16 mouse cellular contexts compared by ENCODE assay signal in the genomic region with DNA sequence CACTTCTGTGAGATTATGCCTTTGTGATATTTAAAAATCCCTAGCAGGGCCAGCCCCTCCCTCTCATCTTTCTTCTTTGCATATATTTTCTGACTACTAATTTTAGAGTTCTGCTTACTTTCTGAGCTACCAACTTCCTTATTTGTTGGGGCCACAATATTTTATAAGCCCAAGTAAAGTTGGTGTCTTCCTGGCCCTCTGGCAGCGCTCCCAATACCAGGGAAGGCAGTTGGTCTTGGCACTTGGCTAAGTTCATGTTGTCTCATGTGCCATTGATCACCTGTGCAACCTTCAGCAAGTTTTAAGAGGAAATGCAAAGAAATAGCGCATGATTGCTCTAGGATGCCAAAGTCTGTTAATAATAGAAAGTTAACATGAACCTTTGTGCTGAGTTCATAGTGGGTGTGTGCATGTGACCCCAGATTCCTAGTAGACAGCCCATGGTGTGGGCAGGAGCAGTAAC. TPM values are rescaled to one million over a fixed set of nuclear protein-coding genes. Genes with fewer than 3 reads are reported as not detected.
DNase-seq lines count a peak whose midpoint lies in the region; ATAC-seq and TF ChIP-seq lines count a peak whose summit lies in the region.
"Had no signal": no experiment of that assay in that cellular context is flagged by ENCODE, and none has a peak within 500 bp of the region (broad histone marks: within the 10 kb centered on the region; RNA-seq: fewer than 3 reads in every experiment).

No protein-coding gene starts in this region.

- no peak overlapping the region for H3K4me2 ChIP-seq in intestine, embryonic 16.5 days (ENCODE audit: low read depth, low read length)
- no peak overlapping the region for H3K4me2 ChIP-seq in stomach, postnatal 0 days (replicated peaks; ENCODE audit: low read depth)
- H3K4me2 ChIP-seq: forebrain, embryonic 13.5 days; liver, embryonic 13.5 days had no signal

- H3K4me3 ChIP-seq in spleen, adult 2 months (ENCODE audit: extremely low read depth, insufficient read depth, insufficient read length), result no peak overlapping the region; the same call in 1 of the 2 replicates
- no peak overlapping the region for H3K4me3 ChIP-seq in intestine, embryonic 16.5 days (ENCODE audit: low read length)
- no peak overlapping the region for H3K4me3 ChIP-seq in stomach, postnatal 0 days (ENCODE audit: low read depth, low read length)
- H3K4me3 ChIP-seq: forebrain, embryonic 13.5 days; heart, embryonic 10.5 days; liver, embryonic 13.5 days had no signal

- 41% methylated on average over 2 of the region's 2 CpGs for WGBS in spleen, adult 2 months
- 90% methylated on average over 2 of the region's 2 CpGs for WGBS in intestine, embryonic 16.5 days
- 79% methylated on average over 2 of the region's 2 CpGs for WGBS in stomach, postnatal 0 days

- peak; percentile 26 to 27 for DNase-seq in spleen, adult 2 months (ENCODE audit: low read depth in 1 of 2, low spot score in 2 of 2)
- no peak for DNase-seq in spleen, postnatal 10 days (ENCODE audit: low spot score in 2 of 2)
- peak; percentile 80 to 82 for DNase-seq in kidney, postnatal 36 days
- peak; percentile 26 for DNase-seq in stomach, postnatal 0 days (ENCODE audit: low spot score)
- no peak for DNase-seq in layer of hippocampus, adult 11-12 months (ENCODE audit: low spot score)
- no peak for DNase-seq in right cerebral cortex, adult 2 months (ENCODE audit: low spot score in 2 of 2)
- DNase-seq in embryo, embryonic 9.5 days (ENCODE audit: extremely low spot score), result no peak
- DNase-seq: adrenal gland, adult 2 months; cerebellum, postnatal 25 days; heart, postnatal 36 days; liver, embryonic 13.5 days; right cerebral cortex, postnatal 4 days had no signal

- H3K27me3 ChIP-seq in spleen, adult 2 months (ENCODE audit: control insufficient read depth, insufficient read depth, low read length), result no peaks in the 10 kb centered on the region
- H3K27me3 ChIP-seq in intestine, embryonic 16.5 days (replicated peaks; ENCODE audit: control insufficient read depth, insufficient read depth, low read length), result no peaks in the 10 kb centered on the region
- H3K27me3 ChIP-seq in stomach, postnatal 0 days (ENCODE audit: control insufficient read depth, insufficient read depth, low read length), result no peaks in the 10 kb centered on the region
- H3K27me3 ChIP-seq: forebrain, embryonic 13.5 days; liver, embryonic 13.5 days; Patski had no signal

- peaks cover 34% of the 10 kb centered on the region for H3K4me1 ChIP-seq in spleen, adult 2 months (ENCODE audit: control insufficient read depth, insufficient read depth, insufficient read length)
- H3K4me1 ChIP-seq in intestine, embryonic 16.5 days (ENCODE audit: control insufficient read depth, insufficient read depth, low read length), result peaks cover 12% of the 10 kb centered on the region
- H3K4me1 ChIP-seq in stomach, postnatal 0 days (replicated peaks; ENCODE audit: control insufficient read depth, insufficient read depth), result no peaks in the 10 kb centered on the region
- H3K4me1 ChIP-seq: forebrain, embryonic 13.5 days had no signal

- no peak for TF ChIP-seq POLR2A in spleen, adult 2 months (IDR thresholded peaks at IDR 0.05; ENCODE audit: low read depth, low read length)

- H3K27ac ChIP-seq in spleen, adult 2 months (ENCODE audit: insufficient read depth, low read length), result peak overlapping the region; percentile 95
- peak overlapping the region; percentile 73 for H3K27ac ChIP-seq in intestine, embryonic 16.5 days (ENCODE audit: low read length)
- peak overlapping the region; percentile 67 for H3K27ac ChIP-seq in stomach, postnatal 0 days (replicated peaks)
- H3K27ac ChIP-seq: forebrain, embryonic 13.5 days; heart, embryonic 10.5 days; liver, embryonic 13.5 days had no signal

- no peaks in the 10 kb centered on the region for H3K9me3 ChIP-seq in intestine, embryonic 16.5 days (ENCODE audit: control insufficient read depth, low read length)
- H3K9me3 ChIP-seq in stomach, postnatal 0 days (ENCODE audit: control insufficient read depth, low read length), result no peaks in the 10 kb centered on the region
- H3K9me3 ChIP-seq: forebrain, embryonic 13.5 days; heart, embryonic 10.5 days; liver, embryonic 13.5 days had no signal

- TF ChIP-seq CTCF in spleen, adult 2 months (IDR thresholded peaks at IDR 0.05; ENCODE audit: extremely low read depth, insufficient read depth, insufficient read length, insufficient replicate concordance), result no peak
- no peak for TF ChIP-seq CTCF in stomach, postnatal 0 days (IDR thresholded peaks at IDR 0.05; ENCODE audit: low read depth)

- H3K36me3 ChIP-seq in spleen, adult 2 months (ENCODE audit: control insufficient read depth, insufficient read depth, low read length), result peaks cover 4% of the 10 kb centered on the region; the same call in 1 of the 2 replicates
- peaks cover 6% of the 10 kb centered on the region for H3K36me3 ChIP-seq in intestine, embryonic 16.5 days (ENCODE audit: control insufficient read depth, insufficient read depth, low read length)
- H3K36me3 ChIP-seq in stomach, postnatal 0 days (ENCODE audit: control insufficient read depth, insufficient read depth, low read length), result peaks cover 5% of the 10 kb centered on the region; the same call in 1 of the 2 replicates

- TF ChIP-seq EP300 in stomach, postnatal 0 days (optimal IDR thresholded peaks at IDR 0.05), result no peak

- no peak overlapping the region for H3K9ac ChIP-seq in intestine, embryonic 16.5 days (ENCODE audit: low read depth, low read length)
- no peak overlapping the region for H3K9ac ChIP-seq in stomach, postnatal 0 days (ENCODE audit: low read length)
- H3K9ac ChIP-seq: forebrain, embryonic 13.5 days; liver, embryonic 13.5 days had no signal

- peak; percentile 73 for ATAC-seq in intestine, embryonic 16.5 days
- ATAC-seq in stomach, postnatal 0 days (ENCODE audit: low FRiP score, low TSS enrichment), result peak; percentile 34
- ATAC-seq: forebrain, embryonic 13.5 days; Patski had no signal

RNA-seq across cellular contexts. Expression of a gene that starts 16.5 kb away (rescaled TPM):
- 2.0 and 2.2 TPM in 2 replicates for polyA plus RNA-seq in spleen, adult 2 months (2012; rRNA removed)
- polyA plus RNA-seq in intestine, embryonic 16.5 days (2015; fragmentation: Nextera tagmentation; extraction: Ambion mirVana), result 4.2 and 4.5 TPM in 2 replicates
- 6.1 and 6.3 TPM in 2 replicates for polyA plus RNA-seq in stomach, postnatal 0 days (2015; fragmentation: Nextera tagmentation; extraction: Ambion mirVana)

RNA-seq across cellular contexts. Expression of a gene that starts 16.9 kb away (rescaled TPM):
- 167 and 366 TPM in 2 replicates for polyA plus RNA-seq in spleen, adult 2 months (2012; rRNA removed)
- 48.9 and 56.6 TPM in 2 replicates for polyA plus RNA-seq in intestine, embryonic 16.5 days (2015; fragmentation: Nextera tagmentation; extraction: Ambion mirVana)
- 116 TPM in 2 replicates for polyA plus RNA-seq in stomach, postnatal 0 days (2015; fragmentation: Nextera tagmentation; extraction: Ambion mirVana)

Comparison
In these comparisons a context has a peak if more than half of its experiments do, and no peak if none do; other contexts are left out.
1. DNase-seq: peak in spleen, adult 2 months (2 of 2), kidney, postnatal 36 days (2 of 2) and stomach, postnatal 0 days (single experiment); none in spleen, postnatal 10 days (0 of 2), layer of hippocampus, adult 11-12 months (single experiment), right cerebral cortex, adult 2 months (0 of 2) and embryo, embryonic 9.5 days (single experiment).
2. Peak in every context shown above with its lines, with median percentiles within 50 percentile points of each other: H3K27ac ChIP-seq.